Mouse (Mus musculus): ENCODE results near the gene Olfr49. TPM values are rescaled to one million over a fixed set of nuclear protein-coding genes. Genes with fewer than 3 reads are reported as not detected.

Gene Olfr49
- polyA plus RNA-seq, 1 experiment from 2014 or later: 0.02 TPM

GRCm38 (mm10) chr14:54276446-54276845, 8.3 kb downstream of the Olfr49 start:
- DNase-seq (ENCODE audit: low spot score) (no peak), ATAC-seq (ENCODE audit: low FRiP score, low TSS enrichment) (no peak)
- TF ChIP-seq CTCF (IDR thresholded peaks at IDR 0.05; ENCODE audit: low read depth) (no peak), EP300 (optimal IDR thresholded peaks at IDR 0.05) (no peak)
- Histone ChIP-seq H3K9me3 (ENCODE audit: control insufficient read depth, low read length) (no peaks in the 10 kb centered on the region), H3K4me1 (replicated peaks; ENCODE audit: control insufficient read depth, insufficient read depth) (no peaks in the 10 kb centered on the region), H3K27me3 (ENCODE audit: control insufficient read depth, insufficient read depth, low read length) (no peaks in the 10 kb centered on the region), H3K4me3 (ENCODE audit: low read depth, low read length) (no peak overlapping the region), H3K9ac (ENCODE audit: low read length) (no peak overlapping the region), H3K27ac (replicated peaks) (no peak overlapping the region), H3K4me2 (replicated peaks; ENCODE audit: low read depth) (no peak overlapping the region), H3K36me3 (ENCODE audit: control insufficient read depth, insufficient read depth, low read length) (no peaks in the 10 kb centered on the region)
- 90% methylated on average over 2 of the region's 2 CpGs for WGBS

GRCm38 (mm10) chr14:54272696-54273095, 12.0 kb downstream of the Olfr49 start:
- ATAC-seq (ENCODE audit: low FRiP score, low TSS enrichment): no peak
- peaks cover 5% of the 10 kb centered on the region for H3K36me3 ChIP-seq (ENCODE audit: control insufficient read depth, insufficient read depth, low read length)
- no peak for DNase-seq (ENCODE audit: low spot score)
- no peak overlapping the region for H3K9ac ChIP-seq (ENCODE audit: low read length)
- H3K4me1 ChIP-seq (replicated peaks; ENCODE audit: control insufficient read depth, insufficient read depth): no peaks in the 10 kb centered on the region
- no peaks in the 10 kb centered on the region for H3K9me3 ChIP-seq (ENCODE audit: control insufficient read depth, low read length)
- 90% methylated on average over 3 of the region's 3 CpGs for WGBS
- H3K27me3 ChIP-seq (ENCODE audit: control insufficient read depth, insufficient read depth, low read length): no peaks in the 10 kb centered on the region
- TF ChIP-seq EP300 (optimal IDR thresholded peaks at IDR 0.05): no peak
- no peak for TF ChIP-seq CTCF (IDR thresholded peaks at IDR 0.05; ENCODE audit: low read depth)
- H3K4me3 ChIP-seq (ENCODE audit: low read depth, low read length): no peak overlapping the region
- no peak overlapping the region for H3K4me2 ChIP-seq (replicated peaks; ENCODE audit: low read depth)
- no peak overlapping the region for H3K27ac ChIP-seq (replicated peaks)

- TF ChIP-seq CTCF (IDR thresholded peaks at IDR 0.05; ENCODE audit: low read depth): no peak
- no peak for TF ChIP-seq EP300 (optimal IDR thresholded peaks at IDR 0.05)
- no peak for ATAC-seq (ENCODE audit: low FRiP score, low TSS enrichment)
- no peak for DNase-seq (ENCODE audit: low spot score)
These were observed 12.6 kb downstream of the Olfr49 start for GRCm38 (mm10) chr14:54271976-54272606.

GRCm38 (mm10) chr14:54270413-54270812, 14.3 kb downstream of the Olfr49 start:
- Histone ChIP-seq H3K9ac (ENCODE audit: low read length) (no peak overlapping the region), H3K4me3 (ENCODE audit: low read depth, low read length) (no peak overlapping the region), H3K4me2 (replicated peaks; ENCODE audit: low read depth) (no peak overlapping the region), H3K4me1 (replicated peaks; ENCODE audit: control insufficient read depth, insufficient read depth) (no peaks in the 10 kb centered on the region), H3K9me3 (ENCODE audit: control insufficient read depth, low read length) (no peaks in the 10 kb centered on the region), H3K27me3 (ENCODE audit: control insufficient read depth, insufficient read depth, low read length) (no peaks in the 10 kb centered on the region), H3K36me3 (ENCODE audit: control insufficient read depth, insufficient read depth, low read length) (peaks cover 6% of the 10 kb centered on the region), H3K27ac (replicated peaks) (no peak overlapping the region)
- TF ChIP-seq EP300 (optimal IDR thresholded peaks at IDR 0.05): no peak
- TF ChIP-seq CTCF (IDR thresholded peaks at IDR 0.05; ENCODE audit: low read depth): no peak
- DNase-seq (ENCODE audit: low spot score): no peak
- no peak for ATAC-seq (ENCODE audit: low FRiP score, low TSS enrichment)
- WGBS: 87% methylated on average over 3 of the region's 3 CpGs

More at GRCm38 (mm10) chr14:54271976-54272606, 12.6 kb downstream of the Olfr49 start:
- H3K9me3 ChIP-seq (ENCODE audit: control insufficient read depth, low read length): no peaks in the 10 kb centered on the region
- no peaks in the 10 kb centered on the region for H3K27me3 ChIP-seq (ENCODE audit: control insufficient read depth, insufficient read depth, low read length)
- H3K9ac ChIP-seq (ENCODE audit: low read length): no peak overlapping the region
- no peak overlapping the region for H3K4me3 ChIP-seq (ENCODE audit: low read depth, low read length)
- peaks cover 6% of the 10 kb centered on the region for H3K36me3 ChIP-seq (ENCODE audit: control insufficient read depth, insufficient read depth, low read length)
- H3K4me1 ChIP-seq (replicated peaks; ENCODE audit: control insufficient read depth, insufficient read depth): no peaks in the 10 kb centered on the region
- no peak overlapping the region for H3K27ac ChIP-seq (replicated peaks)
- WGBS: 74% methylated on average over 3 of the region's 3 CpGs
- H3K4me2 ChIP-seq (replicated peaks; ENCODE audit: low read depth): no peak overlapping the region

GRCm38 (mm10) chr14:54269566-54269965, 15.2 kb downstream of the Olfr49 start:
- H3K27ac ChIP-seq (replicated peaks): no peak overlapping the region
- H3K9me3 ChIP-seq (ENCODE audit: control insufficient read depth, low read length): no peaks in the 10 kb centered on the region
- H3K4me3 ChIP-seq (ENCODE audit: low read depth, low read length): no peak overlapping the region
- H3K9ac ChIP-seq (ENCODE audit: low read length): no peak overlapping the region
- peaks cover 8% of the 10 kb centered on the region for H3K36me3 ChIP-seq (ENCODE audit: control insufficient read depth, insufficient read depth, low read length)
- H3K27me3 ChIP-seq (ENCODE audit: control insufficient read depth, insufficient read depth, low read length): no peaks in the 10 kb centered on the region
- no peak overlapping the region for H3K4me2 ChIP-seq (replicated peaks; ENCODE audit: low read depth)
- no peak for TF ChIP-seq CTCF (IDR thresholded peaks at IDR 0.05; ENCODE audit: low read depth)
- no peak for TF ChIP-seq EP300 (optimal IDR thresholded peaks at IDR 0.05)
- no peaks in the 10 kb centered on the region for H3K4me1 ChIP-seq (replicated peaks; ENCODE audit: control insufficient read depth, insufficient read depth)
- 97% methylated on average over 3 of the region's 3 CpGs for WGBS
- no peak for DNase-seq (ENCODE audit: low spot score)
- no peak for ATAC-seq (ENCODE audit: low FRiP score, low TSS enrichment)

- Histone ChIP-seq H3K9ac (ENCODE audit: low read length) (no peak overlapping the region), H3K36me3 (ENCODE audit: control insufficient read depth, insufficient read depth, low read length) (peaks cover 17% of the 10 kb centered on the region), H3K4me2 (replicated peaks; ENCODE audit: low read depth) (no peak overlapping the region), H3K4me3 (ENCODE audit: low read depth, low read length) (no peak overlapping the region), H3K4me1 (replicated peaks; ENCODE audit: control insufficient read depth, insufficient read depth) (no peaks in the 10 kb centered on the region), H3K27ac (replicated peaks) (no peak overlapping the region), H3K9me3 (ENCODE audit: control insufficient read depth, low read length) (no peaks in the 10 kb centered on the region), H3K27me3 (ENCODE audit: control insufficient read depth, insufficient read depth, low read length) (no peaks in the 10 kb centered on the region)
- ATAC-seq (ENCODE audit: low FRiP score, low TSS enrichment) (no peak), DNase-seq (ENCODE audit: low spot score) (no peak)
- no peak for TF ChIP-seq EP300 (optimal IDR thresholded peaks at IDR 0.05)
- no peak for TF ChIP-seq CTCF (IDR thresholded peaks at IDR 0.05; ENCODE audit: low read depth)
- 94% methylated on average over 10 of the region's 10 CpGs for WGBS
These were observed 16.8 kb downstream of the Olfr49 start for GRCm38 (mm10) chr14:54267966-54268365.

All from stomach, postnatal 0 days (tissue).